Mouse (Mus musculus) retina, embryonic 14.5 days (tissue): ENCODE measurements around the gene Cep350.

Source experiments
- DNase-seq: peaks from one replicate; pipeline ENCODE4 v3.0.0-alpha.2; 2015; ENCODE audit warnings: low spot score

Cep350 gene

DNA sequence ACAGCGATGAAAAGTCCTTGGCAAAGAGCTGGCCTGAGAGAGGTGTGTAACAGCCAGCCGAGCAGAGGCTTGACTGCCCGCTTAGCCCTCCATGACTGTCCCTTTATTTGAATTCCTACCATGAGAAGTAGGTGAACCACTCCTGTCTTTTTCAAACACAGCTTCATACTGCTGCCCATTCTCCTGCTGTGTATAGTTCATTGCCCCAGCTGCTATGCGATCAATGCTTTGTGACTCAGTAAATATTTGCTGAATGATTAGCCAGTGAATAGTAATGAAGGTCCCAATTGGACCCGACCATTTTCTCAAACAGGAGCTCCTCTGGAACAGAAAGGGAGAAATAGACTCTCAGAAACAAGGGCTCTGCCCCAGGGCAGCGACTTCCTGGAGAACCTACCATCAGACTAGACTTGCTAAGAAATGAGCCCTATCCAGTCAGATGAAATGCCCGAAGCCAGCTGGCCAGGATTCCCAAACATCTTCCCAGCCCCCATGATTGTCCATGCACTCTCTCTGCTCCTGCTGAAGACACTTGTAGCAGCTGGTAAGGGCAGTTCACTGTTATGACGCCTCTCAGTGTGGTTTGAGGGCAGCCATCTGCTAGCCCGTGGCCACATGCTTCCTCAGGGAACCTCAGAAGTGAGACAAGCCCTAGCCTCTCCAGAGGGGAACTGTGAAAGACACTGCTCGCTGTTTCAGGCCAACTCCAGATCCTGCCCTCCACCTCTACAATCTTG lies 163.2 kb downstream of the Cep350 start:
- peak; percentile 41 for DNase-seq

DNA sequence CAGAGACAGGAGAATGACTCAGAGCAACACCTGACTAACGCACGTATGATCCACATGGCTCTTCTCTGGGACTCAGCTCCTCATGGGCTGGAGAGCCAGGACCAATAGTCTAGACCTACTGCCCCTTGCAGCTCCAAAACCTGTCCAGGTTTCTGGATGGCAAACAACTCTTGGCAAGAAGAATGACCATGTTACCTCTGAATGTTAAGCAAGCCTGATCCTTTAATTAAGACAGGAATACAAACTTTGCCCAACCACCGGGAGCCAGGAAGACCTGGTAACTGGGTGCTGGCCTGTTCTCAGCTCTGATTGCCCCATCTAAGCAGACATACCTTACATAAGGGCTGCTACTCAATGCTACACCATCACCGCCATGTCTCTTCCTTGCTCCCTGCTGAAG lies 164.8 kb downstream of the Cep350 start:
- DNase-seq, result no peak

DNA sequence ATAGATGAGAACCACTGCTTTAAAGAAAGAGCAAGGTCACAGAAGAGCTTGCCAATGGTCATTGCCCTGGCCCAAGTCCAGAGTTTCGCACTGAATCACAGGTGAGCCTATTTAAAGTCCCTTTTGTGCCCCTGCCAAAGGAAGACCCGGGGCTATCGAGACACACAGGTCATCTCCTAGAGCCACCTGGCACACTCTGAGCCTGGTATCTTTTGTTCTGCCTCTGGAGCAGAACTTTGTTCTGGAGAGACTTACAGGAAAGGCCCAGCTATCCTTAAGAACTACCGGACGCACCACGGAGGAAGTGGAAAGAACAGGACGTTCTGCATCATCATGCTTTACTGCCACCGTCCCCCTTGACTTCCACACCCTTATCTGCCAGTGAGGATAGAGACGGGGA lies 167.4 kb downstream of the Cep350 start:
- DNase-seq, result no peak

DNA sequence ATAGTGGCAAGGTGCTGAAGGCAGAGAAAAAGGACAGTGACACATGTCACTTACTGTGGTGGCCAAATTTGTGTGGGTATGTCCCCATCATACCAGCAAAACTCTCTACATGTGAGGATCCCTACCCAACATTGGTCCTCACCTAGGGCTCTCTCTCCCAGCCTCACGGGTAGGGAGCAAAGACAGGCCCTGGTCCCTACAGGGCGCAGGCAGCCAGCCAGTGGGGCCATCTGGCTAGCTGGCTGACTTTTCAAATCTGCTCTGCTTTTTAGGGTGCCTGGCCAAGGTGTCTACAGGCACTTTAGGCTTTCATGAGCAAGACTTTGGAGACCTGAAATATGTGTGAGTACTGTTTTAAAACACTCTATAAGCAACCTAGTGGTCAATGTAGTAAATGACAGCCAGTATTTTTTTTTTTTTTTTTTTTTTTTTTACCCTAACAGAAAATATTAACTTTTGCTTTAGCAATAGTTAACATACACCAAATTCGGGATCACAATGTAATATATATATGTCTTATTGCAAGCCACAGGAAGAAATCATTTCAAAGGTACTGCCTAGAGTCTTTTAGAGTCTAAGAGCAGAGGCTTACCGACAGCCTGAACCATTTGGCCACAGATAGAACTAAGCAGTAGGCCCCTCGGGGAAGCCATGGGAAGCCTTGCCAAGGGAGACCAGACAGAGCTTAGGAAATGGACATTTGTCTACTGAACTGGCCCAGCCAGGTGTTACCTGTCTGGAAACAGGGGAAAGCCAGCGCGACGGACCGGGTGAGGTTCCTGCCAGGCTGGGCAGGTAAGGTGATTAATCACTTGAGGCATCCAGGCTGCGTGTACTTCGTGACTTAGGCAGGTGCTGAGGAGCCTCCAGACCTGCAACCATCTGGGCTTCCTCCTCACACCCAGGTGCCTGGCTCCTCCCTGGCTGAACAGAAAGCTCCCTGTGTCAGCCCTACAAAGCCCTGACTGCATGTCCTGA lies 171.8 kb downstream of the Cep350 start:
- no peak for DNase-seq

DNA sequence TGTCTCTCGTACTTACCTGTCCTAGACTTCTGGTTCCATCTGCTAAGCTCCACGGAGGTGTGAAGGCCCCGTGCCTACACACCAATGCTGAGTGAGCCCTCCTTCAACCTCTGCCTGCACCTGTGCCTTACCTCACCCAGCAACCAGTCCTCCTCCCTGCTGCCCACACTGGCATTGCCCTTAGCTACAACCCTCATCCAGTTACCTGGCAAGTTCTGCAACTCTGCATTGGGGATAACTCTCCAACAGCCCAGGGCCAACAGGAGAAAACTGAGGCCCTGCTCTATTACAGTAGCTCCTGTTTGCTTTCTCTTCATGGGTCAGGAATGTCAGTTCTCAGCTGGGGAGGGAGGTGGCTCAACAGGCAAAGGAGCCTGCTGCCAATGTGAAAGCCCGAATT lies 175.1 kb downstream of the Cep350 start:
- no peak for DNase-seq

DNA sequence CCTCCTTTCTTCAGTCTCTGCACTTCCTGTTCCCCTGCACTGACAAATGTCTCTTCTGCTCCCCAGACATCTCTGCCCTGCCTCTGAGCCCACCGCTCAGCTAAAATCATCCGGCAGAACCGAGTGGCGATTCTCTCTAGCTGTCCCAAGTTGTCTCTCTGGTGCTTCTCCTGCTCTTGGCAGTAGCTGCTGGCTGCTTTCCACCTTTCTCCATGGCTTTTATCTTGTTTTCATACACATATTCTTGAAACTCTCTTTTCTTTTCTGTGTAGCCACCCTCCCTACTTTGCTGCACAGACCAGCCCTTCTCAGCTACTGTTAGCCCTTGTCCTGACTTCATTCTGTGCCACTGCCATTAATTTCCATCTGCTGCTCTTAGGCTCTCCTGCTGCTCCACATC lies 175.6 kb downstream of the Cep350 start:
- no peak for DNase-seq

DNA sequence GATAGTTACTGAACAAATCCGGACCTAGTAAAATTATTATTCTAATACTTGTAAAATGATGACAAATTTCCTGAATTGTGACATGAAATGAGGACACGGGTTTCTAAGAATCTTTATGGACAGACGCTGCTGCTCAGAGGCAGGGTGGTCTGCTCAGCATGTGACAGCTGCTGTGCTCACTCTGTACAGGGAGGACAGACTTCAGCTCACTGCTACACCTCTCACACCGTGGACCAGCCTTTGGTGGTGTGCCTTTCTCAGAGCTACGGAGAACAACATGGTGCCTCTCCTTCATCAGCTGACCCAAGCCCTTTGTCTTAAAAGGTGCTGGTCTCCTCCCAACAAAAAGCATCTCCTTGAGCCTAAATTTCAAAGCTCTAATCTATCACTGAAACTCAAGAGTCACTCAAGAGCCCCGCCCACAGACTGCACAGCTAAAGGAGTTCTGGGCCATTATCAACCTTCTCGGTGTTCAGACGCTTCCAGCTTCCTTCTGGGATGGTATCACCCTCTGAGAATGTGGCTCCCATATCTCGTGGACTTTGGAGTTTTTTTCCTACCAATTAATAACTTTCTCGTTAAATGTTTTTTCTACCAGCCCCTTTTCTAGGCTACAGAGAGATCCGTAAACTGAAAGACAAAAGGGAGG lies 176.2 kb downstream of the Cep350 start:
- no peak for DNase-seq

DNA sequence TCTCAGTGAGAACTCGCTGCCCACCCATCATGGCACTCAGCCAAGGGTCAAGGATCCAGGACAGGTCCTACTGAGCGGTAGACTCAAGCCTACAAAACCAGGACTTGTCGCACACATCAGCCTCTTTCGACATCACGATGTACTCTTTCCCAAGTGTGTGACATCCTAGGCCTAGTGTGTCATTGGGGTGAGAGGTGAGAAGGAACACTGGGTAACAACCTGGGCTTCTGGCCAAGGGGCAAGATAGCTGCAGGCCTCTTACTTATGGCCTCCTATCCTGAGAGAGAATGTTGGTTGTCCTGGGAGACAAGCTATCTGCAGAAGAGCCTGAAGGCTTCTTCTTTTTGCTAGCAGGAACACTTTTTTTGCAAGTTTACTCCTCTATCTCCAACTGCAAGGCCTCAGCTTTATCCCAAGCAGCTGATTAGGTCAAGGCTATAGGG lies 177.2 kb downstream of the Cep350 start:
- no peak for DNase-seq
